Mouse (Mus musculus): ENCODE measurements at regions not wholly inside any gene's neighbourhood (a gene's known extent, or its start where the extent isn't known, plus 50 kb on each side); places are given as distances from the start of the nearest gene placed in this dataset.

DNA sequence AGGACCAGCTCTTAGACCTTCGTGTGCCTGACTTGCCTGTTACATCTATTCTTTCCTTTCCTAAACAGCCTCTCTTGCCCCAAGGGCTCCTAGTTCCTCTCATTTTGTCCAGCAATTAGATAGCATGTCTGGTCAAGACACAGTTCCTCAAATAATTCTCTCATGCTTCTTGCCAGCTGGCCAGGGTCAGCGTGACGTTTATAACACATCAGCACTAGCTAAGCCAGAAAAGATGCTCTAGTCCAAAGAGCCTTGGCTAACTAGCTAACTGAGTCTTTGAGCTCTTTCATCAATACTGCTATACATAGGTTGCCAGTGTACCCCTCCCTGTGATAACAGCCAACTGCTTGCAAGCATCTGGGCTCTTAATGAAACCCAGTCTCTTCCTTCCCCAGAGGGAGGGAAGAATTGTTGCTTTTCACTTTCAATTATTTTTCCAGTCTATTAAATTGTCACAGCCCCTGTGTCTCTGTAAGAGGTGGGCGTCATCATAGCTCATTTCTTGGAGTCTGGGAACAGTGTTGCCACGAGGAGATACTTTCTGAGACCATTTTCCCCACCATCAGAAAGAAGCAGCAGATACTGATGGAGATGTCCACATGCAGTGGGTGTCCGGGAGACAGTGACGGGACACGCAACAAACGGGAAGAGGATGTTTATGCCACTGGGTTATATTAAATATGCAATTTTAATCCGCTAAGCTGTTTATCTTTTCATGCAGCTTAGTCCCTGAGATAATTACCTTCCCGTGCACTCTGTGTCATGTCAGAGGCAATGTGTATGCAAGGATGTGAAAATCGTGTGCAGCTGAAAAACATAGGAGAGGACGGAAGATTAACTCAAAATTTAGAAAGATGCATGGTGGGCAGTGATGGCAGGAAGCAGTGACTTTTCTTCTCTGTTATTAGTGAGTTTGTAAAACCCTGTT, 250.1 kb upstream of the Nmur2 start:
- DNase-seq (ENCODE audit: low spot score in 2 of 2) = no peak

DNA sequence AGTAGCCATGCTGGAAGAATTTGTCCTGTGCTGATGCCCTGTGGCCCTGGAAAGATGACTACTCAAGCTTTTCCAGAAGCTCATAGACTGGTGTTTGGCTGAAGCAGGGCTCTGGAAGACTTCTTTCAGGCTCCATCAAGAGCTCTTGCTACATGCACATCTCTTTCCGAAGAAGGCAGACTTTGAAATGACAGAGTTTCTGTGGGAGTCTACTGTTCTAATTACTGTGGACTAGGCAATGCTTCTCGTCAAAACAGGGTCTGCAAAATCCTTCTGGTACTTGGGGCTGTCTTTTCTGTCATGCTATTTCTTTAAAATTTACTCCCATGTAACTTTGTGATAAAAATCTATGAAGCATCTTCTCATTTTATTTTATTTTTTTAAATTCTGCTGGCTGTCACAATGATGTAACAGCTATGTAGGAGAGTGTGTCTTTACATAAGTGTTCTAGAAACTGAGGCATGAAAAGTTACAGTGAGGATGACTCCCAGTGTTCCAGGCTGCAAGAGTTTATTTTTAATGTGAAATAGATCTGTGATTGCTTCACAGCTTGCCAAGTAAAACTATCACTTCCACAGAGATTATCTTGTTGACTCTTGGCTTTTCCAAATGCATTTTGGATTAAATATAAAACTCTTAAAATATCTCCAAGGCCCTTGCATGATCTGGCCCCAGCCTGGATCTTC, 244.9 kb upstream of the Nmur2 start:
- DNase-seq (ENCODE audit: low spot score in 2 of 2) = no peak

DNA sequence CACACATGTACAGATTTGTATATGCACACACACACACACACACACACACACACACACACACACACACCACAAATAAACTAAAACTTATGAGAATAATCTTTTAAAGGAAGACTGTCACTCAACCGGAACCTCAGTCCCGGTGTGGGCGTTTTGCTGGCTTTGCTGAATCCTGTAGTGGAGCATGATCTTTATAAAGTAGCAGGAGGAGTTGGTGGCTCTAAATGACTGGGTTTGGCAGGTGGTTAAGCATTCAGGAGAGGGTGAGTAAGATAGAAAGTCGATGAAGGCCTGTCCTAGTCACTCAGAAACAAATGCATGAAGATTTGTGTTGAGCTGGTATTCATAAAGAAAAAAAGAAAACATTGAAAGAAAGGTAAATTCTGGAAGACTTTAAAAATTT, 240.4 kb upstream of the Nmur2 start:
- no peak for DNase-seq (ENCODE audit: low spot score in 2 of 2)

DNA sequence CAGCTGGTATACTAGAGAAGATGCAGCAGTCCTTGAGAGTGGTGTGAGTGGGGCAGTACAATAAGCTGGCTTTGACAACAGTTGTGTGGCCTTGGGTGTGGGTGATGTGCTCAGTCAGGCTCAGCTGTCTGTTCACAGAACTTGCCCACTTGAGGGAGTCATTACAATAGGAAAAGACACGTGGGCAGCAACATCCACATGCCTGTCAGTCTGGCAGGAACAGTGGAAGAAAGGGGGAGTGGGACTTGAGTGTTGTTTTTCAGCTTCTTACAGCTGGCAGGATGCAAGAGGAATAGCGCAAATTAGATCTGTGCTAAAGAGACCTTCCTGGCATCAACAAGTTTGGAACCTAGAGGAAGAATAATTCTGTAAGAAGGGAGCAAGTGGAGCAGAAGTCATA, 239.4 kb upstream of the Nmur2 start:
- no peak for DNase-seq (ENCODE audit: low spot score in 2 of 2)

DNA sequence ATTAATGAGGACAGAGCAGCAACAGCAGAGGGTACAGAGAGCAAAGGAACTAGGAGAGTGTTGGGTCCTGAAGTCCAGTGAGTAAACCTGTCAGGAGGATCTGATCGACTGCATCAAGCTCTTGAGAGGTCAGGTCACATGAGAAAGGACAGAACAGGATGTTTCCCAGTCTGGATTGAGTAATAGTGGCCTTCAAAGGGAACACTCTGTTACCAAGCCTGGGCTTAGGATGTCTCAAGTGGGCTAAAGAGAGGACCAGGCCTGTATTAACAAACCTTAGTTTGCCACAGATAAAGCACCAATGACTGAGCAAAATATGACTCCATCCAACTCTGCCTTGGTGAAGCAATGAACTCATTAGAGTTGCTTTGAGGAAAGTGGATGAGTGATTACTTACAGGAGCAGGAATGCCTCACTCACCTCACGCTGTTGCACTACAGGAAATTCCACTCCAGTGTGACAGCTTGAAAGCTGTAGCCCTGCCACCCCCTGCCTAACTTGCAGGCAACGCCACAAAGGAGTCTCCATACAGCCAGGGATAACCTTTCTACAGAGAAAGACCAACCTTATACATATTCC, 229.2 kb upstream of the Nmur2 start:
- no peak for DNase-seq (ENCODE audit: low spot score in 2 of 2)

DNA sequence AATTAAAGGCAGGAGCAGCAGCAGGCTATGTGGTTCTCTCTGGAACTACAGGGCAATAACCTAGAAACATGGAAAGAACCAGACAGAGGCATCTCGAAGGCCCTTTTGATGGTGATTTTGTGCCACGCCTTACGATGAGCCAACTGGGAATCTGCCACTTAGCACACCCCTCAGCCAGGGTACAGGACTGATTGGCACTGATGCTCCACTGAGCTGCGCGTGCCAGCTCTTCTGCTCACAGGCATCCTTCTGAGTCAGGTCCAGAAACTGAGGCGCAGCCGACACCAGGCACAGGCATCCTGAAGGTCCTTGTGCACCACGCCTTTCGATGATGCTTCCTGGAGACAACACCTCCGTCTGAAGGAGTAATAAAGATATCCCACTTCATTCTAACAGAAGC, 221.9 kb upstream of the Nmur2 start:
- no peak for DNase-seq (ENCODE audit: low spot score in 2 of 2)

DNA sequence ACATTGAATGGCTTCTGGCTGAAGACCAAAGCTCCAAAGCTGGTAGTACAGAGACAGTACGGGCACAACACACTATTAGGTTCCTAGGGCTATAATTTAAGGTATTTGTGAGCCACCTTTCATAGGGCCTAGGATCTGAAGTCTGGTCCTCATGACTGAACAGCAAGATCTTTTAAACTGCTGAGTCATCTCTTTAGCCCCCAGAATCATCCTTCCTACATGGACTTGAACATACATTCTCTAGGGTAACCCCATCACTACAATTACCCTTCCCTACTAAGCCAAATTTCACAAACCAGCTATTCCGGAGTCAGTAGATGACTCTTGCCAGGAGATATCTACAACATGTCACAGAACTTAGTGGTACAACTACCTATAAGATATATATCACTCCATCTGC, 215.5 kb upstream of the Nmur2 start:
- no peak for DNase-seq (ENCODE audit: low spot score in 2 of 2)

DNA sequence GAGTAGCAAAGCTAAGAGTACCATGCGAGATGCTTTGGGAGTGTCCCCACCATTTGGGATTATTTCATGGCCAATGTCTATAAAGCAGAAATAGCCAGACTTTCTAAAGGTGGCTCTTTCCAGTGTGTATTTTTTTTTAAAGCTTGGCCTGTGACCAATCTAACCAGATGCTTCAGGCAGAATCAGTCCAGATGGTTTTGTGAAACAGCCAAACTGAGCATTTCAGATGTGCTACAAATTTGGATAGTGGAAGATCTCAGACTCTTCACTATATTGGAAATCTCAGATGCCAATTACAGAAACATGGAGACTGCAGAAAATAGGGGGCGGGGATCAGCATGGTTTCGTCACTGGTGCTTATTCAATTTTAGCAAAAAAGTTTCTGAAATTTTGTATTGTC, 213.6 kb upstream of the Nmur2 start:
- no peak for DNase-seq (ENCODE audit: low spot score in 2 of 2)

DNA sequence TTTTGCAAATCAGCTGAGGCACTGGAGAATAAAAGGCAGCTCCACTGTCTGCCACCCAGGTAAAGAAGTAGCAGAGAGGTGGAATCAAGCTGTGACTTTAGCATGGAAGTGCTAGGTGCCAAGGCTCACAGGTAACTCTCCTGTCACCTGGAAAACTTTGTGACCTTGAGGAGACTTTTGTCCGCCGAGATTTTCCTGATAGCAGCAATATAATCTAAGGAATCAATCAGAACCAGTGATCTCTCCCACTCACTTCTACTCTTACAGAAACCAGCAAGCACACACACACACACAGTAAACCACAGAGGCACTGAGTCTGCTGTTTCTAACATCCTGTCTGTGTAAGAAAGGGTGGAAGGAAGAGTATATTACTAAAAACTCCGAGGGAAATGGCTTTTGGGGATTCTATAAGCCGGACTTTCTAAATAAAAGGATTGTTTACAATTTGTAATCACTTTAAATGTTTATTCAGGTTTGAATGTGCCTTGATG, 206.6 kb upstream of the Nmur2 start:
- DNase-seq (ENCODE audit: low spot score in 2 of 2) = no peak

DNA sequence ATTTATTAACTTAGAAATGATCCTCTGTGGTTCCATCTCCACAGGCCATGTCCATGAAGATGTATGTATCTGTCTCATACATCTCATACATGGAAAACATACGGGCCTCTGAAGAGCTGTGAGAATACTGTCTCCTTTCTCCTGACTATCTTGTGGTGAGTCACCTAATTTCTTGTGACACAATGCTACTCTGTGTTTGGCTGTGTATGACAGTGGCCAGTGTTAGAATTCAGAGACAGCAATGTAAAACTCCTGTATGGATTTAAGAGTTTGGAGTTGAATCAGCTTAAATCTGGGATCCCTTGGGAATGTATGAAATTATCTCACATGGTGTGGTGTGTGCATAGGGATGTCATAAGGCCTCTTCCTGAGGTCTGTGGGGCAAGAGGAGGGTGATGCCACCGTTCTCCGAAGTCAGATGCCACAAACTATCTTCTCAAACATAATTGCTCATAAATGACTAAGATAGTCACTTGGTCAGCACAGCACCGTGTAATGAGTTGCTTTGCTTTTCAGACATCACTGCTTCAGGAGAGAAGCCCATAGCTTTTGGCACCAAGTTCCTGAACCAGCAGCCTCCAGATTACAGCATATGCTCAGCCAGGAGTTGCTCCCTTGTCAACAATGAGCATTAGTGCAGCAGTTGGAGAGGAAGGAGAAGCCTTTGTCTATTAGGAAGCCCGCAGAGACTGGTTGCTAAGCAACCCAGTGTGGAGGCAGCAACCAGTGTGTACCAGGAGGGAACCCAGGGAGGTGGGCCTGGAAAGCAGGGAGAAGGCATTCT, 205.9 kb upstream of the Nmur2 start:
- no peak for DNase-seq (ENCODE audit: low spot score in 2 of 2)

DNA sequence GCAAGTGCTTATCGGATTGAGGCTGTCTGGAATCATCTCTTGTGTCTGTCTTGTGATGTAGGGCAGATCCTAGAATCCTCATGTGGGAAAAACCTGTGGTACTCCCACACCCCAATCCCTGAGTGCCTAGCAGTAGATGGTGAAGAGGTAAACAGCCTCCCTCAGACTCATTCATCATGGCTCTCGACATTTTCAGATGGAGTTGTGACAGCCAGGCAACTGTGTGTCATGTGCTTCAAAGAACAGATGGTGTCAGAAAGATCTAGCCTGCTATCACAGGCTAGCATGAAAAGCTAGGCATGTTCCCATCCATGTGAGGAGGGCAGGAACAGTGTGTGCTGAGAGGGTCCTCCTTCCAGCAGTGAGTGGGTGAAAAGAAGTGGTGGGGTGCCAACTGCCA, 204.1 kb upstream of the Nmur2 start:
- no peak for DNase-seq (ENCODE audit: low spot score in 2 of 2)

DNA sequence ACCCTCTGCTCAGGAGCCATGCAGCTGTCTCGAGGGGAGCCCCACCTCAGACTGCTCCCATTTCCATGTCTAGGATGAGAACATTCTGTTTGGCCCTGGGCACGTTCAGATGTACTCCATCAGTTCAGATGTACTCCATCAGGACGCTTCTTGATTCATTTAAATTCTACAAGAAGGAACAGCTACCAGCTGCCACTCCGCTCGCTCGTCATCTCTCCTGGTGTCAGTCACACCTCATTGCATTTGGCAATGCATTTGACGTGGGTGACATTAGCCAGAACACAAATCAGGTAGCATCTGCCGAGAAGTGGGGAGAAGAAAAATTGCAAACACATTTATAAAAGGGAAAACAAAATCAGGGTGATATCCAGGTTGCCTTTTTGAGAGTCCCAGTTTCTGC, 202.6 kb upstream of the Nmur2 start:
- no peak for DNase-seq (ENCODE audit: low spot score in 2 of 2)

DNA sequence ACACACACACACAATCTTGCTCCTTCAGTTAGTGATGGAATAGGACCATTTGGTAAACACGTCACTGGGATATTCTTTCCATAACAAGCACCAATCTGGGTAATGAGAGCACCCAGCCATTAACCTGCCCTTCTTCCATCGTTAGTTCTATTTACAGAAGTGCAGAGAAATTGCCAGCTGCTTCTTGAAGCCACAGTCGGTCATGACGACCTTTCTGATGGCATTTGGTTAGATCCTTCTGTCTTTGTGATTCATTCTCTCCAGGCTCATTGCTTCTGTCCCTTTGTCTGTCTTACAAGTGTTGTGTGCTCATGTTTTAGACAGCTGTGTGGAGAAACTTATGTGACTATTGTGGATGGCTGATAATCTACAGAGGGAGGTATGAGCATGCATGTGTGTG, 197.9 kb upstream of the Nmur2 start:
- no peak for DNase-seq (ENCODE audit: low spot score in 2 of 2)

DNA sequence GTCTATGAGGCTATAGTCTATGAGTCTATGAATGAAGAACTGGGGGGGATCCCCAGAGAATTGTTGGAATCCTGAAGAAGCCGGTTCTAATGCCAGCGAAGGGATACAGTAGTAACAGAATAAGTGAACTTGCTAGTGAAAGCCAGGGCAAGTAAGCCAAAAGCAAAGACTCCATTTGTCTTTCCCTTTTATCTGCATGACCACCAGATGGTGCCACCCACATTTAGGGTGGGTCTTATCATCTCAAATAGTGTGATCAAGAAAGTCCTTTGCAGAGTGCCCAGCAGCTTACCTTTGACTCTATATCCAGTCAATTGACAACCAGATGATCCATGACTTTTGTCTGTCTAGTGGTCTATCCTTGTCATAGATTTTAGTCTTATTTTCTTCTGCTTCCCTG, 184.2 kb upstream of the Nmur2 start:
- DNase-seq (ENCODE audit: low spot score in 2 of 2) = no peak

DNA sequence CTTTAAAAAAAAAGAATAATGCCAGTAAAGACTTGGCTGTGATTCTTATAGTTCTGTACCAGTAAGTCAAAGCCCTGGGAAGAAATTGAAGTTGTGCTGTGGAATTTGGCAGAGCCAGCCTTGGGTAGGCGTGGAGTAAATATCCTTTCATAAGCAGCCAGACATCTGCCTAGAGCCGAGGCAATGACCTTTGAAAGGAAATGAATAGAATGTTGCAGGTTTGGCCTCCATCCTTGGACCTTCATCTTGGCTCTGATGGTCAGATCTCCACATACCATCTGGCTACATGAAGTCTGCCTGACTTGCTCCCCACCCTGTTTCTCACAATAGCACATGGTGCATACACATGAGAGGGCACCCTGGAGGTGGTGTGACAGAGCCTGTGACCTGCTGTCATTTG, 174.9 kb upstream of the Nmur2 start:
- DNase-seq (ENCODE audit: low spot score in 2 of 2) = no peak

DNA sequence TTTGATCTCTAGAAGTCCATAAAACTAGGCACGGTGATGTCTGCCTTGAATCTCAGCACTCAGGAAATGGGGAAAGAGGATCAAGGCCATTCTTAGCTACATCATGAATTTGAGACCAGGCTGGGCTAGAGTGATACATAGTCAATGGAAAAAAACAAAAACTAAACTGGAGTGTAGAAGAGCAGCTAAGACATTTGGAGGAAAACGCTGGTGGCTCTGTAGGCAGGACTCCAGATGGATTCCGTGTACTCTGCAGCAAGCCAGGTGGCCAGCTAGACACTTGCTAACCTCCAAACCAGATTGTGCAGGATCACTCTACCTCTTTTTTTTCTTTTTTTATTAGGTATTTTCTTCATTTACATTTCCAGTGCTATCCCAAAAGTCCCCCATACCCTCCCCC, 161.0 kb upstream of the Nmur2 start:
- DNase-seq (ENCODE audit: low spot score in 2 of 2) = no peak

DNA sequence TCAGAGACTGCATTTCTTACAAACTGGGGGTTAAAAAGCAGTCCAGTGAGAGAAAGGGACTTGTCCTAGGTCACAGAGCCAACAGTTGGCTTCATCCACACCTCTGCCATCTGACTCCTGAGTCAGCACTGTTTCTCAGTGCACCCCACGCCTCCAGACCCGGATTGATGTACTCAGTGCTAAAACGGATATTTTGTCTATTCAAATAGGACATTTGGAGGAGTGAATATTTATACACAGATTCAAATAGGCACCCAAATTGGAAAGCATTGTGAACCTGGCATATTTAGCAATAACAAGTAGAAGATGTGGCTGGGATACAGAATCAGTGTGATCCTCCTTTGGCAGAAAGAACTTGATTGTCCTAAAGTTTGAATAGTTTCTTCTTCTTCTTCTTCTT, 154.5 kb upstream of the Nmur2 start:
- no peak for DNase-seq (ENCODE audit: low spot score in 2 of 2)

DNA sequence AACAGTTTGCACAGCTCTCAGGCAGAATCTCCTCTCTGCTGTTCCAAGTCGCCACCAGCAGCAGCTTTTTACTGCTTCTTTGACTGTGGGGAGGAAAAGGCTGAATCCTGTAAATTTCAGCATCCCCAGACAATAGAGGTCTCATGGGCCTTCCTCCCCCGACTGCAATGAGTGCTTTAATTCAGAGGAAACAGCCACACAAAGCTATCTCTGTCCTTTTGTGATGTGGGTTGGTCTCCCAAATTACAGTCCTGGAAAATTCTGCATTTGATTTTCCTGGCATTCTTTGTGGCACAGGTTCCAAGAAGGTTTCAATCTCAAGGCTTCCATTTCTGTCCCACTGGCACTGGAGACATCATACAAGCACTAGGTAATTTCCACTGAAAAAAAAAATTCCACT, 152.6 kb upstream of the Nmur2 start:
- no peak for DNase-seq (ENCODE audit: low spot score in 2 of 2)

DNA sequence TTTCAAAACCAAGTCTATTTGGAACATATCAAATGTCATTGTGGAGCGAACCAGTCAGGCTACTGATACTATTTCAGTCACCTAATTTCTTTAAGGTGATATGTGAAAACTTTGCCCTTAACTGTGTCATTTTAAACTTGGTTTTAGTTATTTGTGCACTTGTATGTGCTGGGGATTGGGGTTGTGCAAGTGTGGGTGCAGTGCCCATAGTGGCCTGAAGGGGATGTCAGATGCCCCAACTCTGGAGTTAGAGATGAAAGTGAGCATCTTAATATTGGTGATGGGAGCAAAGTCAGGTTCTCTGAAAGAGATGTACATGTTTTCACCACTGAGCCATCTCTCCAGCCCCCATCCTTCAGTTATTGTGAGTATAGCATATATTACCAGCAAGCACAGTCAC, 133.1 kb upstream of the Nmur2 start:
- DNase-seq (ENCODE audit: low spot score in 2 of 2) = no peak

DNA sequence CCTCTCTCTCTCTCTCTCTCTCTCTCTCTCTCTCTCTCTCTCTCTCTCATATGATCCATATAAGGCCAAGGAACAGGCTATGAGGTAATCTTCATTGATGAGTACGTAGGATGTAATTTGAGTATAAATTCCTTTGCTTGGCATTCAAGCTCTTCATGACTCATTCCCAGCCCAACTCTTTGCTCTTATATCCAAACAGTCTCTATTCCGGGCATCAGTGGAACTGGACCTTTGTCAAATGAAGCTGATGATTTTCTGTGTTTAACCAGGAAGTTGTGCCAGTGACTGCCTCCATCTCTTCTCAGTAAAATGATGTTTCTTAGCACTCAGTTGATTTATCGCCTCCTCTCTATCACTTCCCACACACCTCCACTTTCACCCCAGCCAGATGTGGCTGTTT, 132.4 kb upstream of the Nmur2 start:
- DNase-seq (ENCODE audit: low spot score in 2 of 2) = no peak

DNA sequence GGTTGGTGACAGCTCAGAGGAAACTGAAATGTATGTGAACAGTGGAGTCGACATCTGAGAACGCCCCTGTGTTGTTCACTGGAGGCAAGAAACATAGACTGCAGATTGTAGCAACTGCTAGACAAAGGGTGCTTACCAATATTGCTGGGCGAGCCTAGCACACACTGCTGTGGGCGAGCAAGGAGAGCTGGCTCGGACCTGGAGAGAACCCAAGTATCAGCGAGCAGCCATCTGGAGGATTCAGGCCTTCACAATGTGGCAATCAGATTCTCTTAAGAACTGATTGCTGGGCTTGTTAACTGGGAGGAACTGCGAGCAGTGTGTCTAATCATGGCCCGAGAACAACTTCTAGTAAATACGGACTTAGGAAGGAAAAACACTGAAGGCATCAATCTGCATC, 128.8 kb upstream of the Nmur2 start:
- DNase-seq (ENCODE audit: low spot score in 2 of 2) = no peak

DNA sequence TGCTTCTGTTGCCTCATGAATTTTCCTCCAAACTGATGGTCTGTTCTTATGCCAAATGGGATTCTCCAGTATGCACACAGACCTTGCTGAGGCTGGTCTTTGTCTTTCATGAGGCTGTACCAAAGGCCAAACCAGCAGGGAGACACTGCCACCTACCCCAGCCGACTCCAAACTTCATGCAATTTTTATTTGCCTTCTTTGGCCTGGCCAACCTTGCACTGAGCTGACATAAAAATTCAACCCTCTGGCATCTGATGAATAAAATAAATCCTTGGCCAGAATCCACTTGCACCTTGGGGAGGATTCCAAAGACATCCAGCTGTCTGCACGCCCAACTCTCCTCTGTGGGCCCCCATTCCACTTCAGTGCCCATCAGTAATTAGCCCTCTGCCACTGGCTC, 126.0 kb upstream of the Nmur2 start:
- no peak for DNase-seq (ENCODE audit: low spot score in 2 of 2)
